Mouse (Mus musculus) myocyte (in vitro differentiated cells): ENCODE results near the gene Tulp1.

Source experiments
- CEBPB ChIP-seq: IDR thresholded peaks from 2 replicates; pipeline ENCODE4 v1.6.1; 2011; ENCODE audit warnings: mild to moderate bottlenecking, moderate library complexity; ENCODE audit not compliant: poor library complexity, insufficient read depth, severe bottlenecking
- MAX ChIP-seq: IDR thresholded peaks from one replicate; pipeline ENCODE4 v1.6.1; 2011; ENCODE audit warnings: low read depth, mild to moderate bottlenecking, control low read depth
- MYOD1 ChIP-seq, 3 experiments: IDR thresholded peaks; one replicate each; pipeline ENCODE4 v1.6.1; 2011; ENCODE audit warnings: control low read depth in 2 of 3, low read depth in 2 of 3, mild to moderate bottlenecking in 2 of 3, moderate library complexity in 1 of 3; ENCODE audit not compliant: insufficient read length in 2 of 3, control insufficient read depth in 1 of 3
- MYOG ChIP-seq, 3 experiments: IDR thresholded peaks; one replicate each; pipeline ENCODE4 v1.6.1; 2011; ENCODE audit warnings: control low read depth in 2 of 3, low read depth in 2 of 3, mild to moderate bottlenecking in 2 of 3; ENCODE audit not compliant: insufficient read length in 2 of 3, control insufficient read depth in 1 of 3, insufficient read depth in 1 of 3
- POLR2A ChIP-seq: IDR thresholded peaks from one replicate; pipeline ENCODE4 v1.6.1; 2011; ENCODE audit warnings: low read depth, mild to moderate bottlenecking, control low read depth, moderate library complexity; ENCODE audit not compliant: insufficient read length
- POLR2AphosphoS2 ChIP-seq: IDR thresholded peaks from one replicate; pipeline ENCODE4 v1.6.1; 2011; ENCODE audit warnings: low read depth, control low read depth; ENCODE audit not compliant: insufficient read length
- REST ChIP-seq: IDR thresholded peaks from one replicate; pipeline ENCODE4 v1.6.1; 2011; ENCODE audit warnings: mild to moderate bottlenecking, control low read depth, moderate library complexity; ENCODE audit not compliant: insufficient read depth, insufficient read length
- TCF12 ChIP-seq: IDR thresholded peaks from one replicate; pipeline ENCODE4 v1.6.1; 2011; ENCODE audit warnings: mild to moderate bottlenecking, control low read depth; ENCODE audit not compliant: poor library complexity, insufficient read depth, severe bottlenecking
- TCF3 ChIP-seq: IDR thresholded peaks from one replicate; pipeline ENCODE4 v1.6.1; 2011; ENCODE audit warnings: low read depth, control low read depth; ENCODE audit not compliant: insufficient read length
- USF1 ChIP-seq: IDR thresholded peaks from one replicate; pipeline ENCODE4 v1.6.1; 2011; ENCODE audit warnings: low read depth, mild to moderate bottlenecking, control low read depth, moderate library complexity

- TF ChIP-seq POLR2A (no peak), REST (no peak), USF1 (no peak), MYOD1 (IDR thresholded peaks at IDR 0.05; ENCODE audit: control insufficient read depth in 1 of 3, insufficient read length in 2 of 3, low read depth in 2 of 3) (no peak), MAX (no peak), TCF12 (no peak), MYOG (IDR thresholded peaks at IDR 0.05; ENCODE audit: control insufficient read depth in 1 of 3, insufficient read depth in 1 of 3, insufficient read length in 2 of 3, low read depth in 2 of 3) (no peak), TCF3 (no peak), POLR2AphosphoS2 (no peak), CEBPB (no peak)
These were observed 41.2 kb downstream of the Tulp1 start for GRCm38 (mm10) chr17:28323786-28324185.
